Comparison of ENCODE assay signal across 17 mouse cellular contexts in the genomic region with DNA sequence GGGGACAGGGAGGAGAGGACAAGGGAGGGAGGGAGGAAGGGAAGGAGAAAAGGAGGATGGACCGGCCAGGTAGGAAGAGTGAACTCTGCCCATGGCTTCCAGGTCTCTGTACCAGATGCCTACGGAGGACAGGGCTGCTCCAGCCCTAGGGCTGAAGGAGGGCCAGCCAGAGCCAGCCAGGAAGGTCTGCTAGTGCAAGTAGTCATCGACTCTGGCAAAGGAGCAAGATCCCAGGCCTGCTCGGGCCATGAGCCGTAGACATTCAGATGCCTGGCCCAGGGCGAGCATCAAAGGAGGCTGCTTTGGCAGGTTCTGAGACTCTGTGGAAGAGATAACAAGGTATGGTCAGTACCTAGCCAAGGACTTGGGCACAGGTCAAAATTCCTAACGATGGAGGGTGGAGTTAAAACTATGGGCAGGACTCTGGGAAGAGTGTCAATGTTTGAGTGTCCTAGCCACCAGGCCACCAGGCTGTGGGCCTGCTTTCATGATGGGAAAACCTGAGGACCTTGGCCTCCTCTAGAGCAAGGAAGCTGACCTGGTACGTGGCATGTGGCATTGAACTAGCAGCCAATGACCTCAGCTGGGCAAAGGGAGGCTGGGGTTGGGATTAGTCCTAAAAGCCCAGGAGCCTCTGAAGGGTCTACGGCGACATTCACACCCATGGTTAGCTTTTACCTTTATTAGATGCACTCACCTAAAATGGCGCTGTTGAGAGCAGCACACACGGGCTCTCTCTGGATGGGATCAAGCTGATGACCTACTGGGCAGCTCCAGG. TPM values are rescaled to one million over a fixed set of nuclear protein-coding genes. Genes with fewer than 3 reads are reported as not detected.
"Had no signal": no experiment of that assay in that cellular context is flagged by ENCODE, and none has a peak within 500 bp of the region (broad histone marks: within the 10 kb centered on the region; RNA-seq: fewer than 3 reads in every experiment).

No protein-coding gene starts in this region.

- ATAC-seq: lung, postnatal 0 days; midbrain, embryonic 15.5 days had no signal

- DNase-seq: liver, postnatal 0 days; lung, adult 2 months; lung, postnatal 14 days; lung, postnatal 36 days; right cerebral cortex, postnatal 14 days; thymus, postnatal 4 days had no signal

- H3K4me1 ChIP-seq: lung, embryonic 15.5 days; midbrain, embryonic 12.5 days; midbrain, embryonic 15.5 days; neural tube, embryonic 12.5 days; stomach, embryonic 15.5 days had no signal

- H3K27ac ChIP-seq: lung, embryonic 15.5 days; macrophage; midbrain, embryonic 12.5 days; midbrain, embryonic 15.5 days; neural tube, embryonic 12.5 days; stomach, embryonic 15.5 days; stomach, postnatal 0 days had no signal

- H3K27me3 ChIP-seq: lung, embryonic 15.5 days; megakaryocyte, embryonic 14.5 days; midbrain, embryonic 12.5 days; midbrain, embryonic 15.5 days; neural tube, embryonic 12.5 days; stomach, embryonic 15.5 days had no signal

- H3K4me2 ChIP-seq: lung, embryonic 15.5 days; midbrain, embryonic 12.5 days; midbrain, embryonic 15.5 days; neural tube, embryonic 12.5 days; stomach, embryonic 15.5 days had no signal

- H3K4me3 ChIP-seq: lung, embryonic 15.5 days; megakaryocyte, embryonic 14.5 days; midbrain, embryonic 12.5 days; midbrain, embryonic 15.5 days; neural tube, embryonic 12.5 days; stomach, embryonic 15.5 days had no signal

- H3K9ac ChIP-seq: liver, postnatal 0 days; lung, embryonic 15.5 days; midbrain, embryonic 12.5 days; midbrain, embryonic 15.5 days; neural tube, embryonic 12.5 days; stomach, embryonic 15.5 days had no signal

- H3K9me3 ChIP-seq: lung, embryonic 15.5 days; megakaryocyte, embryonic 14.5 days; midbrain, embryonic 12.5 days; midbrain, embryonic 15.5 days; neural tube, embryonic 12.5 days; stomach, embryonic 15.5 days had no signal

RNA-seq across cellular contexts. Expression of a gene that starts 13.1 kb away (rescaled TPM):
- total RNA-seq: monocyte, adult 5-6 weeks had no signal

RNA-seq across cellular contexts. Expression of a gene that starts 55.9 kb away (rescaled TPM):
- total RNA-seq: megakaryocyte progenitor cell, adult 5-6 weeks; monocyte, adult 5-6 weeks had no signal
- polyA plus RNA-seq: liver, postnatal 0 days; macrophage; stomach, embryonic 15.5 days; stomach, postnatal 0 days had no signal
